ENCODE assay signal across 9 mouse cellular contexts in the genomic region with DNA sequence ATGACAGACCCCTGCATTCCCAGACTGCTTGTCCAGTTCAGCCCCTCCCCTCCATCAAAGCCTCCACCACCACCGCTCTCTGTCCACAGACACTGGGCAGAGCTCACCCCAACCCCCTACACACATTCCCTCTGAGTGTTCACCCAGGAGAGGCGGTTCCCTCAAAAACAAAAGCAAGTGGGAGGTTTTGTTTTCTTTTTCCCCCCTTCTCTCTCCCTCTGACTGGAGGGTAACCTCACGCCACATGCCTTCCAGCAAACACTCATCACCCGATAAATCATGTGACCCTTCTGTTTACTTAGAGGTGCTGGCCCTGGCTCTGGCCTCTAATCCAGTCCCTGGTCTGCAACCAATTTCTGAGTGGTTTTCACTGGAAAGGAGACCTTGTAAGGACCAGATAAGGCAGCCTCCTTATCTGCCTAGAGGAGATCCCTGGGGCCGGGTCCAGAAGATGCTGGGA.
DNase-seq lines count a peak whose midpoint lies in the region; ATAC-seq lines count a peak whose summit lies in the region.
"Had no signal": no experiment of that assay in that cellular context is flagged by ENCODE, and none has a peak within 500 bp of the region (broad histone marks: within the 10 kb centered on the region; RNA-seq: fewer than 3 reads in every experiment).

No protein-coding gene starts in this region.

- DNase-seq in heart, adult 9 months (ENCODE audit: low spot score in 2 of 2): peak; percentile 80 to 83
- DNase-seq in kidney, postnatal 4 days: peak; percentile 48 to 66
- peak; percentile 81 for DNase-seq in mesoderm, embryonic 11.5 days (ENCODE audit: low read depth, low spot score)
- no peak for DNase-seq in urinary bladder, postnatal 10 days (ENCODE audit: low spot score)

- H3K36me3 ChIP-seq in hindbrain, embryonic 12.5 days: no peaks in the 10 kb centered on the region
- H3K36me3 ChIP-seq in hindbrain, embryonic 16.5 days (ENCODE audit: control insufficient read depth, insufficient read depth, low read length): no peaks in the 10 kb centered on the region
- H3K36me3 ChIP-seq in forebrain, embryonic 15.5 days: no peaks in the 10 kb centered on the region

- no peak overlapping the region for H3K4me2 ChIP-seq in hindbrain, embryonic 12.5 days (replicated peaks)
- no peak overlapping the region for H3K4me2 ChIP-seq in hindbrain, embryonic 16.5 days (ENCODE audit: low read length)
- no peak overlapping the region for H3K4me2 ChIP-seq in forebrain, embryonic 15.5 days (replicated peaks)

- peaks cover 5% of the 10 kb centered on the region for H3K4me1 ChIP-seq in hindbrain, embryonic 12.5 days
- H3K4me1 ChIP-seq in hindbrain, embryonic 16.5 days (ENCODE audit: control insufficient read depth, insufficient read depth, low read depth, low read length): no peaks in the 10 kb centered on the region; the same call in 1 of the 2 replicates
- H3K4me1 ChIP-seq in forebrain, embryonic 15.5 days: peaks cover 10% of the 10 kb centered on the region; the same call in 1 of the 2 replicates

- no peak overlapping the region for H3K27ac ChIP-seq in hindbrain, embryonic 12.5 days
- H3K27ac ChIP-seq in hindbrain, embryonic 16.5 days (ENCODE audit: low read depth, low read length): no peak overlapping the region
- H3K27ac ChIP-seq in forebrain, embryonic 15.5 days (replicated peaks): no peak overlapping the region

- H3K4me3 ChIP-seq in hindbrain, embryonic 12.5 days: no peak overlapping the region
- no peak overlapping the region for H3K4me3 ChIP-seq in hindbrain, embryonic 16.5 days (ENCODE audit: low read length)
- no peak overlapping the region for H3K4me3 ChIP-seq in forebrain, embryonic 15.5 days
- H3K4me3 ChIP-seq: erythroblast, embryonic 14.5 days had no signal

- H3K9ac ChIP-seq in hindbrain, embryonic 12.5 days: no peak overlapping the region
- H3K9ac ChIP-seq in hindbrain, embryonic 16.5 days (ENCODE audit: low read depth, low read length): no peak overlapping the region
- H3K9ac ChIP-seq in forebrain, embryonic 15.5 days (replicated peaks): no peak overlapping the region

- H3K27me3 ChIP-seq in hindbrain, embryonic 12.5 days: no peaks in the 10 kb centered on the region; the same call in 1 of the 2 replicates
- no peaks in the 10 kb centered on the region for H3K27me3 ChIP-seq in hindbrain, embryonic 16.5 days (replicated peaks; ENCODE audit: control insufficient read depth, insufficient read depth, low read length)
- no peaks in the 10 kb centered on the region for H3K27me3 ChIP-seq in forebrain, embryonic 15.5 days

- ATAC-seq in hindbrain, embryonic 12.5 days (ENCODE audit: low FRiP score): 0 out of 2 replicates have a peak, but pooled peaks have one; percentile 26
- ATAC-seq in hindbrain, embryonic 16.5 days: no peak
- no peak for ATAC-seq in CD4-positive, CD25-positive, alpha-beta regulatory T cell, adult 4 months
- ATAC-seq in forebrain, embryonic 15.5 days (replicated peaks): no peak

- 16% methylated on average over 5 of the region's 5 CpGs for WGBS in hindbrain, embryonic 12.5 days
- WGBS in hindbrain, embryonic 16.5 days: 25% methylated on average over 5 of the region's 5 CpGs
- 23% methylated on average over 5 of the region's 5 CpGs for WGBS in forebrain, embryonic 15.5 days

- H3K9me3 ChIP-seq in hindbrain, embryonic 12.5 days (replicated peaks): no peaks in the 10 kb centered on the region
- no peaks in the 10 kb centered on the region for H3K9me3 ChIP-seq in hindbrain, embryonic 16.5 days (ENCODE audit: control insufficient read depth, low read length)
- no peaks in the 10 kb centered on the region for H3K9me3 ChIP-seq in forebrain, embryonic 15.5 days
